Mouse (Mus musculus): ENCODE measurements around the gene Ndrg4. TPM values are rescaled to one million over a fixed set of nuclear protein-coding genes. Genes with fewer than 3 reads are reported as not detected.

Ndrg4 gene
- polyA plus RNA-seq, 1 experiment from 2014 or later, result 295 TPM

DNA sequence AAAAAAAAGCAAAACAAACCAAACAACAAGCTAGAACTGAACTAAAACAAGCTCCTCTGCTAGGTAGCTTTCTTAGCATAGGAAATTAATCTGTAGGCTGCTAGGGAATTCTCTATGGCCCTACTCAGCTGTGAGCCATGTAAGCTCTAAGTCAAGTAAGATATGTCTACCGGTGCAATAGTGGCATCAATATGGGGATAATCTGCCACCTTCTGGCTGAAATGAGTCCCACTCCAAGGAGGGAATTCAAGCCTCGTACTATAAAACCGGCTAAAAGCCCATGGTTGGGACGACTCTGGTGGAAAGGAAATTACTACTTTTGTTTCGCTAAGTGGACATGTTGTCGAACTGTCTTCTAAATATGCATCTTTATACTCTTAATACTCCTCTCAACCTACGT, 61.8 kb downstream of the Ndrg4 start:
- Histone ChIP-seq H3K36me3 (peaks cover 84% of the 10 kb centered on the region), H3K9me3 (replicated peaks) (no peaks in the 10 kb centered on the region), H3K4me3 (no peak overlapping the region), H3K9ac (no peak overlapping the region), H3K27ac (no peak overlapping the region), H3K4me1 (replicated peaks) (no peaks in the 10 kb centered on the region), H3K4me2 (no peak overlapping the region), H3K27me3 (no peaks in the 10 kb centered on the region)
- WGBS, result 71% methylated on average over 7 of the region's 7 CpGs
- no peak for ATAC-seq (replicated peaks; ENCODE audit: insufficient number of reproducible peaks, insufficient read depth, low FRiP score, low read depth)

DNA sequence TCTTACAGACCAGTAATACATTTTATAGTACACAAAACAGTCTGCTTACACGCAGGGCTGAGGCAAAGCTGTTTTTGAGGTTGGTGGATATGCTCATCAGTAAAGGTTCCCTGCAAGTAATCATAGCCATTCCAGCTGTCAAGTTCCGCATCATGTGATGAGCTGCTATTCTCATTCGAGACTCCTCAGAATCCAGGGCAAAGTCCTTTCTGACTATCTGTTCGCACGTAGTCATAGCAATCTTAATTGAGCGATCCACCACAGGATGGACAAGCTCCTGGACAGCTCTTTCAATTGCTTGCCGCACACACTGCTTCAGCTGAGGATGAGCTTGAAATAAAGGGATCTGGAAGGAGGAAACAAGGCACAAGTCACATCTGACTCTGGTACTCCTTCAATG, 65.0 kb downstream of the Ndrg4 start:
- Histone ChIP-seq H3K27ac (no peak overlapping the region), H3K4me3 (no peak overlapping the region), H3K9ac (no peak overlapping the region), H3K4me2 (no peak overlapping the region), H3K36me3 (peaks cover 91% of the 10 kb centered on the region), H3K9me3 (replicated peaks) (no peaks in the 10 kb centered on the region), H3K4me1 (replicated peaks) (no peaks in the 10 kb centered on the region), H3K27me3 (no peaks in the 10 kb centered on the region)
- no peak for ATAC-seq (replicated peaks; ENCODE audit: insufficient number of reproducible peaks, insufficient read depth, low FRiP score, low read depth)
- WGBS, result 83% methylated on average over 7 of the region's 7 CpGs

DNA sequence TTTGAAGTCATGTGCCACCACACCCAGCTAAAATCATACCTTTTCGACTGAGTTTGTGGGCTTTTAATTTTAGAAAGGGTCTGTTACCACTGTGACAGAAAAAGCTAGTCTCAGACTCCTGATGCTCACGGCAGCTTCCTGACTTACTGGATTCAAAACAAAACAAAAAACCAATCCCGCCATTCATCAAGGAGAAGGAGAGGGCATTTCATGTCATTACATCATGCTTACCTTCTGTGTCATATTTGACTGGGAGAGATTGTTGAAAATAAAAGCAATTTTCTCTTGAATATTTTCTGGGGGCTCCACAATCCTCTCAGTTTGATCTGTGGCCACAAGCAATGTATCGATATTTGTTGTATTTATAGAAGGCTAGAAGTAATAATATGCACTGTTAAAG, 71.2 kb downstream of the Ndrg4 start:
- H3K27ac ChIP-seq, result no peak overlapping the region
- H3K4me3 ChIP-seq, result no peak overlapping the region
- peaks cover 92% of the 10 kb centered on the region for H3K36me3 ChIP-seq
- no peak overlapping the region for H3K4me2 ChIP-seq
- no peak for ATAC-seq (replicated peaks; ENCODE audit: insufficient number of reproducible peaks, insufficient read depth, low FRiP score, low read depth)
- no peaks in the 10 kb centered on the region for H3K4me1 ChIP-seq (replicated peaks)
- H3K27me3 ChIP-seq, result no peaks in the 10 kb centered on the region
- WGBS, result 89% methylated on average over 4 of the region's 4 CpGs
- no peak overlapping the region for H3K9ac ChIP-seq
- no peaks in the 10 kb centered on the region for H3K9me3 ChIP-seq (replicated peaks)

DNA sequence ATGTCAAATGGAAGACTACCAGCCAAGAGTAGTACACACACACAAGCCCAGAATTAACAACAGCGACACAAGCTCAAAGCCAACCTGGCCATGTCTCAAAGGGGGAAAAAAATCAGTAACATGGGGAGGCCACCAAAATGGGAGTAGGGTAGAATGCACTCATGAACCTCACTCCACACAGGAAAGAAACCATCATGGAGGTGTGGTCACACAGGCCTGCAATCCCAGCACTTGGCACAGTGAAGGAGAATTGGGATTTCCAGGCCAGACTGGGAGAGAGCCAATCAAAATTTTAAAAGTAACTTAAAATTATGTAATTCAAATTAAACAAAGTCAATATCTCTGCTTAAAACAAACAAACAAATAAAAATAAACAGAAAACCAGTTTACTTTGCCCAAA, 75.1 kb downstream of the Ndrg4 start:
- H3K36me3 ChIP-seq, result peaks cover 84% of the 10 kb centered on the region
- no peaks in the 10 kb centered on the region for H3K4me1 ChIP-seq (replicated peaks)
- no peak overlapping the region for H3K9ac ChIP-seq
- 100% methylated on average over 1 of the region's 1 CpGs for WGBS
- no peak overlapping the region for H3K27ac ChIP-seq
- H3K27me3 ChIP-seq, result no peaks in the 10 kb centered on the region
- no peak for ATAC-seq (replicated peaks; ENCODE audit: insufficient number of reproducible peaks, insufficient read depth, low FRiP score, low read depth)
- H3K9me3 ChIP-seq (replicated peaks), result no peaks in the 10 kb centered on the region
- no peak overlapping the region for H3K4me2 ChIP-seq
- H3K4me3 ChIP-seq, result no peak overlapping the region

DNA sequence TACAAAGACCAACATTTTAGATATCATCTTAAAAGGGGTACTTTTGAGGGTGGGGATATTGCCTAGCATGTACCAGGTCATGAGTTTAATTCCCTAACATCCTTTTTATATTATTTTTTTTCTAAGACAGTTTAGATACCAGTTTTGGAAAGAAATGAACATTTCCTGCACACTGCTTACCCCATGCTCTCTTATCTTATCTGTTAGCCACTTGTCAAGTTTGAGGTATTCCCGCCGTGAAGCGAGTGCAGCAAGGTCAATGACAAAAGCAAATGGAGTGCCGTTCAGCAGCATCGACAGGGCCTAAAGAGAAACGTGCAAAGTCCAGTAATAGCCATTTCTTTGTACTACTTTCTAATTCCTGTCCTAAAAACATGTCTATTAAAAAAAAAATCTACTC, 83.5 kb downstream of the Ndrg4 start:
- Histone ChIP-seq H3K27ac (no peak overlapping the region), H3K4me1 (replicated peaks) (no peaks in the 10 kb centered on the region), H3K4me2 (no peak overlapping the region), H3K36me3 (peaks cover 81% of the 10 kb centered on the region), H3K27me3 (no peaks in the 10 kb centered on the region), H3K4me3 (no peak overlapping the region), H3K9me3 (replicated peaks) (no peaks in the 10 kb centered on the region), H3K9ac (no peak overlapping the region)
- 18% methylated on average over 6 of the region's 6 CpGs for WGBS
- ATAC-seq (replicated peaks; ENCODE audit: insufficient number of reproducible peaks, insufficient read depth, low FRiP score, low read depth), result no peak

DNA sequence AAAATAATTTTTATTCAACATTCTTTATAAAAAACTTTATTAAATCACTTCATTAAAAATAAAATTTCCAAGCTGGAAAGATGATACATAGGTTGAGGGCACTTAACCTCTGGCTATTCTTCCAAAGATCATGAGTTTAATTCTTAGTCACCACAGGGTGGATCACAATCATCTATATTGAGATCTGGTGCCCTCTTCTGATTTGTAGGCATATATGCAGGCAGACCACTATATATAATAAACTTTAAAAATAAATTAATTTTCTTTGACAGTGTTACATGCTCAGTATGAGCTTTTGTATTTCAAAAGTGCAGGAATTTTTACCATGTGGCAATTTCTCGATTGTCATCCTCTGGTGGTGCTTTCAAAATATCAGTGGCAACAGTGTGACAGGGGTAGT, 87.4 kb downstream of the Ndrg4 start:
- Histone ChIP-seq H3K36me3 (peaks cover 88% of the 10 kb centered on the region), H3K9me3 (replicated peaks) (no peaks in the 10 kb centered on the region)

More for the DNA sequence above, 87.4 kb downstream of the Ndrg4 start:
- H3K9ac ChIP-seq, result no peak overlapping the region
- no peaks in the 10 kb centered on the region for H3K27me3 ChIP-seq
- ATAC-seq (replicated peaks; ENCODE audit: insufficient number of reproducible peaks, insufficient read depth, low FRiP score, low read depth), result no peak
- H3K4me1 ChIP-seq (replicated peaks), result no peaks in the 10 kb centered on the region
- WGBS, result 84% methylated on average over 1 of the region's 1 CpGs
- H3K27ac ChIP-seq, result no peak overlapping the region
- H3K4me3 ChIP-seq, result no peak overlapping the region
- H3K4me2 ChIP-seq, result no peak overlapping the region

Small RNAs within 50 kb of the gene (microRNA-seq; reads per million reads assigned to microRNA genes)
- gene Mir7073, result 0.63 reads per million

Other genes with a start within 250 kb of the Ndrg4 start
- 146 and 147 TPM in 2 replicates for gene Cfap20, start 242.1 kb upstream of the Ndrg4 start, polyA plus RNA-seq (2015; fragmentation: Nextera tagmentation; extraction: Ambion mirVana)
- 4.8 and 6.4 TPM in 2 replicates for gene Csnk2a2, start 186.9 kb upstream of the Ndrg4 start, polyA plus RNA-seq (2015; fragmentation: Nextera tagmentation; extraction: Ambion mirVana)
- 2.4 and 2.9 TPM in 2 replicates for gene Ccdc113, start 142.9 kb upstream of the Ndrg4 start, polyA plus RNA-seq (2015; fragmentation: Nextera tagmentation; extraction: Ambion mirVana)
- gene Prss54, start 100.6 kb upstream of the Ndrg4 start, polyA plus RNA-seq (2015; fragmentation: Nextera tagmentation; extraction: Ambion mirVana), result not detected in 2 replicates
- 13.2 and 13.5 TPM in 2 replicates for gene Gins3, start 43.5 kb upstream of the Ndrg4 start, polyA plus RNA-seq (2015; fragmentation: Nextera tagmentation; extraction: Ambion mirVana)
- 12.2 and 17.3 TPM in 2 replicates for gene Setd6, start 38.9 kb downstream of the Ndrg4 start, polyA plus RNA-seq (2015; fragmentation: Nextera tagmentation; extraction: Ambion mirVana)
- gene Cnot1, start 130.5 kb downstream of the Ndrg4 start, polyA plus RNA-seq (2015; fragmentation: Nextera tagmentation; extraction: Ambion mirVana), result 37.2 and 45.0 TPM in 2 replicates
- 216 and 275 TPM in 2 replicates for gene Sap18b, start 148.4 kb downstream of the Ndrg4 start, polyA plus RNA-seq (2015; fragmentation: Nextera tagmentation; extraction: Ambion mirVana)
- gene Slc38a7, start 176.6 kb downstream of the Ndrg4 start, polyA plus RNA-seq (2015; fragmentation: Nextera tagmentation; extraction: Ambion mirVana), result 10.1 and 13.7 TPM in 2 replicates
- gene Got2, start 211.6 kb downstream of the Ndrg4 start, polyA plus RNA-seq (2015; fragmentation: Nextera tagmentation; extraction: Ambion mirVana), result 355 and 390 TPM in 2 replicates

Measured in heart, embryonic 15.5 days (tissue).